Mouse (Mus musculus): Measurements from ENCODE around the gene Fam149b. TPM values are rescaled to one million over a fixed set of nuclear protein-coding genes. Genes with fewer than 3 reads are reported as not detected.

Fam149b gene
- total and polyA plus RNA-seq, 3 experiments = 16.1 to 25.8 TPM; not detected in 1

GRCm38 (mm10) chr14:20388441-20389129, 40.6 kb downstream of the Fam149b start, which contains the start of gene Dnajc9:
Gene Dnajc9, minus strand, starts transcription at chr14:20388910.
- H3K4me1 ChIP-seq (ENCODE audit: control insufficient read depth in 1 of 2, insufficient read depth in 2 of 2, low read length in 2 of 2) = peaks cover 11 to 28% of the 10 kb centered on the region in 2 experiments

GRCm38 (mm10) chr14:20389446-20390079, 41.6 kb downstream of the Fam149b start:
- Histone ChIP-seq H3K27ac (ENCODE audit: control insufficient read depth, low read depth, low read length) (no peak overlapping the region; the same call in 1 of the 2 replicates), H3K27me3 (ENCODE audit: control insufficient read depth in 1 of 2, insufficient read depth in 2 of 2, low read length in 2 of 2) (no peaks in the 10 kb centered on the region), H3K9me3 (replicated peaks; ENCODE audit: insufficient read depth, low read length) (no peaks in the 10 kb centered on the region), H3K4me1 (ENCODE audit: control insufficient read depth in 1 of 2, insufficient read depth in 2 of 2, low read length in 2 of 2) (peaks cover 15 to 33% of the 10 kb centered on the region in 2 experiments), H3K9ac (ENCODE audit: control insufficient read depth, low read depth, low read length, poor library complexity, severe bottlenecking) (peak overlapping the region; percentile 89), H3K79me2 (ENCODE audit: control insufficient read depth, insufficient read depth, low read length, poor library complexity) (peaks cover 39% of the 10 kb centered on the region), H3K36me3 (ENCODE audit: control insufficient read depth in 1 of 2, insufficient read depth in 2 of 2, low read length in 2 of 2) (peaks cover 2 to 38% of the 10 kb centered on the region in 2 experiments; a peak in 3 of 4 replicates), H3K4me3 (ENCODE audit: control insufficient read depth in 1 of 2, insufficient read depth in 1 of 2, low read depth in 2 of 2, low read length in 2 of 2) (peak overlapping the region; percentile 66 to 94)
- TF ChIP-seq RAD21 (IDR thresholded peaks at IDR 0.05; ENCODE audit: low read depth, low read length) (no peak), USF1 (IDR thresholded peaks at IDR 0.05; ENCODE audit: low read depth, low read length) (no peak), ZMIZ1 (IDR thresholded peaks at IDR 0.05; ENCODE audit: low read depth, low read length) (peak; percentile 31; the same call in 1 of the 2 replicates), E2F4 (IDR thresholded peaks at IDR 0.05; ENCODE audit: borderline replicate concordance, low read depth, low read length) (no peak), POLR2AphosphoS2 (IDR thresholded peaks at IDR 0.05; ENCODE audit: low read length) (peak; percentile 80; the same call in 1 of the 2 replicates), GABPA (IDR thresholded peaks at IDR 0.05; ENCODE audit: low read depth, low read length) (no peak), MAFK (IDR thresholded peaks at IDR 0.05; ENCODE audit: borderline replicate concordance, low read depth, low read length) (no peak)
- no peak for DNase-seq (ENCODE audit: low read depth, low spot score)

More at GRCm38 (mm10) chr14:20388441-20389129, 40.6 kb downstream of the Fam149b start, which contains the start of gene Dnajc9:
- DNase-seq (ENCODE audit: low read depth, low spot score) = peak; percentile 95
- H3K79me2 ChIP-seq (ENCODE audit: control insufficient read depth, insufficient read depth, low read length, poor library complexity) = peaks cover 40% of the 10 kb centered on the region
- H3K4me3 ChIP-seq (ENCODE audit: control insufficient read depth in 1 of 2, insufficient read depth in 1 of 2, low read depth in 2 of 2, low read length in 2 of 2) = peak within 1 kb of the TSS; percentile 75 to 94
- H3K27ac ChIP-seq (ENCODE audit: control insufficient read depth, low read depth, low read length) = peak within 1 kb of the TSS; percentile 79
- H3K27me3 ChIP-seq (ENCODE audit: control insufficient read depth in 1 of 2, insufficient read depth in 2 of 2, low read length in 2 of 2) = no peaks in the 10 kb centered on the region
- TF ChIP-seq SMC3 (IDR thresholded peaks at IDR 0.05; ENCODE audit: low read depth, low read length) (no peak), USF1 (IDR thresholded peaks at IDR 0.05; ENCODE audit: low read depth, low read length) (no peak), UBTF (IDR thresholded peaks at IDR 0.05; ENCODE audit: borderline replicate concordance, insufficient read depth, low read depth, low read length) (no peak), E2F4 (IDR thresholded peaks at IDR 0.05; ENCODE audit: borderline replicate concordance, low read depth, low read length) (peak; percentile 81; the same call in 1 of the 2 replicates), ZC3H11A (IDR thresholded peaks at IDR 0.05; ENCODE audit: low read depth, low read length) (no peak), ETS1 (IDR thresholded peaks at IDR 0.05; ENCODE audit: low read depth, low read length) (0 out of 2 replicates have a peak, but pooled peaks have one; percentile 21), HCFC1 (IDR thresholded peaks at IDR 0.05; ENCODE audit: low read depth, low read length) (peak; percentile 91), SIN3A (IDR thresholded peaks at IDR 0.05; ENCODE audit: low read length) (peak; percentile 70), TCF12 (IDR thresholded peaks at IDR 0.05; ENCODE audit: low read depth, low read length) (peak; percentile 35; the same call in 1 of the 2 replicates), POLR2AphosphoS2 (IDR thresholded peaks at IDR 0.05; ENCODE audit: low read length) (peak; percentile 80), MAX (IDR thresholded peaks at IDR 0.05; ENCODE audit: low read length) (peak; percentile 10; the same call in 1 of the 2 replicates), TBP (IDR thresholded peaks at IDR 0.05; ENCODE audit: low read depth, low read length) (peak; percentile 71; the same call in 1 of the 2 replicates), NRF1 (IDR thresholded peaks at IDR 0.05; ENCODE audit: insufficient read depth, low read depth, low read length, poor library complexity, severe bottlenecking) (peak; percentile 61), POLR2A (IDR thresholded peaks at IDR 0.05; ENCODE audit: control insufficient read depth in 1 of 2, insufficient read depth in 1 of 2, low read depth in 1 of 2, low read length in 2 of 2, poor library complexity in 1 of 2) (peak; percentile 84 to 87), MYB (IDR thresholded peaks at IDR 0.05; ENCODE audit: low read depth, low read length) (no peak), POLR2AphosphoS5 (IDR thresholded peaks at IDR 0.05; ENCODE audit: borderline replicate concordance, low read depth, low read length) (no peak), NELFE (IDR thresholded peaks at IDR 0.05; ENCODE audit: low read depth, low read length) (peak; percentile 79), MXI1 (IDR thresholded peaks at IDR 0.05; ENCODE audit: low read depth, low read length) (peak; percentile 82), KAT2A (conservative IDR thresholded peaks at IDR 0.05; ENCODE audit: low read depth, low read length) (no peak; the same call in 1 of the 2 replicates), RAD21 (IDR thresholded peaks at IDR 0.05; ENCODE audit: low read depth, low read length) (no peak)
- no peaks in the 10 kb centered on the region for H3K9me3 ChIP-seq (replicated peaks; ENCODE audit: insufficient read depth, low read length)
- peaks cover 6 to 36% of the 10 kb centered on the region in 2 experiments for H3K36me3 ChIP-seq (ENCODE audit: control insufficient read depth in 1 of 2, insufficient read depth in 2 of 2, low read length in 2 of 2)
- peak within 1 kb of the TSS; percentile 91 for H3K9ac ChIP-seq (ENCODE audit: control insufficient read depth, low read depth, low read length, poor library complexity, severe bottlenecking)
